Mouse (Mus musculus) neural tube, embryonic 10.5 days (tissue): ENCODE data around the gene Rbms1.

ENCODE experiments used
- DNase-seq: peaks from one replicate; pipeline ENCODE4 v3.0.0-alpha.2; 2017; ENCODE audit warnings: low spot score; ENCODE audit errors: extremely low spot score

The Rbms1 gene

DNA sequence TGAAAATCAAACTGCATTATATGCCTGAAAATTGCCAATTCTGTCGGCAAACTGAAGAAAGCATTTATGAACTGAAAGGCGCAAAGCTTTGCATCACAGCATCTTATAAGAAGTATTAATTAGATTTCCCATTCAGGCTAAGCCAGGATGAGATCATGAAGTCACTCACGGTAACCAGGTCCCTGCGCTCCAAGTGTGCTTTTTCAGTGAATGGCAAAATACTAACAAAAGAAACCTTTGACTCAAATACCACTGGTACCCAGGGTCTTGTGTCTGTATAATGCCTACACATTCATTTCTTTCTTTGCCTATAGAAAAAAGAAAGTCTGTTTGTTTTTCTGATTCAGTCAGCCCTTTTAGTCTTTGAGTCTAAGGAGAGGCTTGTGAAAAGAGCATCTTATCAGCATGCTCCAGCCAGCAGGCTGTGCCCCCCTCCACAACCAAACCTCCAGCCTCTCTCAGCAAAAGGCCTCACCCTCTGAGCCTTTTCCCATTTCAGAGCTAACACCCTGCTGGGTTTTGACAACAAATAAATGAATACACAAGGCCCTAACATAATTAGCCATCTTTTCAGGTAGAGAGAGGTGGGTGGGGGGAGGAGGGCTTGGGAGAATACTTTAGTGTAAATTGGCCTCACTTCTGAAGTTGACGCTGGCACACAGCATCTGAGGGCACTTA, 83.7 kb downstream of the Rbms1 start:
- no peak for DNase-seq

- DNase-seq = no peak
Observed at GRCm38 (mm10) chr2:60877543-60878386, 85.2 kb downstream of the Rbms1 start.

GRCm38 (mm10) chr2:60876891-60877290, 86.1 kb downstream of the Rbms1 start:
- DNase-seq = no peak

DNA sequence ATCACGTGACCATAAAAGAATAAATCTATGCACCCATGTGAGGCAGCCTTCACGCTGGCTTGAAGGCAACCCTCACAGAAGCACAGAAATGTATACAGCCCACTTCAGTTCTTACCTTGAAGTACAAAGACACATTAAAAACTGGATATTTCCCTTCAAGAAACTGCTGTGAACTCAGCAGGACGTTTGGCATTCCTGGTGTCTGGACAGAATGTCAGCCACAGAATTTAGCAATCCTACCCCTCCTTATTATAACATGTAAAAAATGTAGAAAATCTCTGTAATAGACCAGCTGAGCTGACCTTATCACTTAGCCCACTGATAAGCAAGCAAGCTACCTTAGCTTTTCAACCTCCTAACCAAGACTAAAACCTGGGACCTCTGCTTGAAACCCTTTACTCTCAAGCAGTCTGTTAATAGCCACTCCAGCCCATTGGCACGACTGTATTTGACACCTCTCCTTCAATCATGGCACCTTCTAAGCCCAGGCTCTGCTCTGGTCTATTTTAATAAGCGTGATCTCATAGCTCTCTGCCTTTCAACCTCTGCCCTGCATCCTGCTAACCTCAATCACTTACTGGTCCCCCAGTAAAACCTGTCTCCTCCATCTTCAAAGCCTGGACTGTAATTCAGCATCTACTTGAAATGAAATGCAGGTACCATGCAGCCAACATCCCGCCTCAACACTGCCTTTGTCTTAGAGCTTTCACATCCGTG, 90.7 kb downstream of the Rbms1 start:
- DNase-seq = no peak

DNA sequence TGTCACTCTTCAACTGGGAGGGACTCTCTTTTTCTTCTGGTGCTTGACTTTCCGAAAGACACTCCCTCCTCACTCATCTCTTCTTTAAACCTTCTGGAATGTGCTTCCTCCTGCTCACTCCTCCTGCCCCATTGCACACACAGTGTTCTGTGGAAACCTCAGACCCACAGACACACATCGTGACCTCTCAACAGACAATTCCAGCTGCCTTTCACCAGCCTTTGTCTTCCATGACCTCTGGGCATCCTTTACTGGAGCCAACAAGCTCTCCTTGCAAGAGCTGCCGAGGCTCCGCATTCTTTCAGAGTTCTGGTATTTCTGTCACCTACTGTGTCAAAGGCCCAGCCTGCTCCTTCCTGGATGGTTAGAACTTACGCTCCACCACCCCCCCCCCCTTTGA, 92.0 kb downstream of the Rbms1 start:
- DNase-seq = peak; percentile 28

- peak; percentile 25 for DNase-seq
Observed at GRCm38 (mm10) chr2:60870450-60870849, 92.5 kb downstream of the Rbms1 start.

GRCm38 (mm10) chr2:60869001-60869743, 93.8 kb downstream of the Rbms1 start:
- DNase-seq = no peak

GRCm38 (mm10) chr2:60868060-60868662, 94.8 kb downstream of the Rbms1 start:
- no peak for DNase-seq

DNA sequence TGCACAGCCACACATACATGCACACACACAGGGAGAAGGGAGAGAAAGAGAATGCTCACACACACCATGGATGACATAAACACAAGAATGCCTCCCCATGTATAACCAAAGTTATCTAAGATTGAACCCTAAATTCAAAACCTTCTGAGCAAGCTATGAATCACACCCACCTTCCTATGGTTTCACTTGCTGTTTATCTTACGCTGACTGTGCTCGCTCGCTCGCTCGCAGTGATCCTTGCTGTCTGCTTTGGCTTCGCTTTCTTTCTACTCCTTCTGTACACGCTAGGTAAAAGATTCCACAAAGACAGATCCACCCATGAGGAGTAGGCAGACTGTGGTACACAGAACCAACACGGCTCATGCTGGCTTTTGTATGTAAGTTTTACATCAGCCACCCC, 95.7 kb downstream of the Rbms1 start:
- DNase-seq = no peak

DNA sequence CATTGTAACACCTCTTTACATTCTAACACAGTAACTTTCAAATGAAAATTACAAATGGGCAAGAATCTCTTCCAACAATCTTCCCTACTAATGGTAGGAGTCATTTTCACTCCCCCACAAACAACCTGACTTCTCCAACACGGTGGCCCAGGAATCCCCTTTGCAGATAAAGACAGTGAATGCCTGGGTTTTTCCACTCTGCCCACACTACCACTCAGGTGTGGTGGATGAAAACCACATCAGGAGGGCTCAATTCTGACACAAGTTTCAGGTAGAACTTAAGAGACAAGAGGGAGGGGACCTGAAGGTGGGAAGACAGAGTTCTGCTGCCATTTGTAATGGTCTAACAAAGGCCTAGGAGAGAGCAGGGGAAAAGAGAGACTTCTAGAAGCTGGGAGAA, 97.1 kb downstream of the Rbms1 start:
- no peak for DNase-seq

GRCm38 (mm10) chr2:60864977-60865376, 98.0 kb downstream of the Rbms1 start:
- DNase-seq = no peak

DNA sequence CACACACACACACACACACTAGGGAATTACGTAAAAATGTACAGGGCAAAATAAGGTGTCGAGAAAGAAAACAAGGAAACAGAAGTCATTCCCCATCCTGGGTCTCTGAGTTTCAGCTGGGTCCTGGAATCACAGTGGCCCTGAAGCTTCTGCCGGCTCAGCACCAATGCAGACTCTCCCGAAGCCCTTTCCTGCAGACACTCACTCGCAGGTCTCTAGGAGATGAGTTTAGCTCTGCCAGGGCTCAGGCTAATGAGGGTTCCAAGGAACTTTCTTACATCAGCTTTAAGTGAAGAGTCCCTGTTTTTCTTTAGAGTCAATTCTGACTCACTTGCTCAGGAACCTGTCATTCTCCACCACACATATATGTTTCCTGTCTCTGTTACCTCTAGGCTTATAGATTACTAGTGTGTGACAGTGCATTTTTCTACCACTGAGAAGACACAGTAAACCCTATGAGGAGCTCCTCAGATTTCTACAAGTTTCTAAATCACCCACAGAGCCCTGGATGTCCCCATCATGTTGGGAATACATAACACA, 98.7 kb downstream of the Rbms1 start:
- no peak for DNase-seq

GRCm38 (mm10) chr2:60863827-60864226, 99.2 kb downstream of the Rbms1 start:
- no peak for DNase-seq

GRCm38 (mm10) chr2:60862913-60863711, 99.9 kb downstream of the Rbms1 start:
- no peak for DNase-seq

DNA sequence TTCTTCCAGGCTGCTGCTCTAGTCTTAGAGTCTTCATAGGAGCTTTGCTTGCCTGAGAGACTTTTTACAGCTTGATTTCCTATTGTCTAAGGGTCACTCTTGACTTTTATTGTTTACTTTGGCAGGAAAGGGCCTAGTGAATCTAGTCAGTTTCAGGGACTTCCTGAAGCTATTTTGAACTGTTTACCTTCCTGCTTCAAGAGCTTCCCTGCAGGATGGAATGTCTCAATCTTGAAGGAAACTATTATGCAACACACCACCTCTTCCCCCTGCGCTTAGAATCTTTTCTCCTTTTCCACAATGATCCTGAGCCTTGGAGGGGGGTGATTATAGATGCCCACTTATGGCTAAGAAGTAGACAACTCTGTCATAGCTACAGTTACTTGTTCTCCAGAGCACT, 104.9 kb downstream of the Rbms1 start:
- no peak for DNase-seq

GRCm38 (mm10) chr2:60856097-60856496, 106.9 kb downstream of the Rbms1 start:
- DNase-seq = no peak

DNA sequence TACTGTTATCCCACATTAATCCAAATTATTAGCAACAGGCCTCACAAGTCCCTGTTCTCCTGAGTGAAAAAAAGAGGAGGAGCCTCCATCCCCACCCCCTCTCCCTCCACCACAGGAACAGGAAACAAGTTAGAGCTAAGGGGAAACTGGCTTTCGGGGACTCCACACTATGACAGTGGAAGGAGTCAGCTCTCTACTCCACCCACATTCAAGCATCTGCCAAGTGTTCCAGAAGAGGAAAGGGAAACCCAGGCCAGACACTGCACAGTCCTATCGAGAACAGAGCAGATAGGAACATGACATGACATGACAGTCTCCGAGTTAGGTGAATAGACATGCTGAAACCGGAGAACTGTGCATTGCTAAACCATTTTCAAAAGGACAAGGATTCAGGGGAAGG, 108.0 kb downstream of the Rbms1 start:
- DNase-seq = no peak

DNA sequence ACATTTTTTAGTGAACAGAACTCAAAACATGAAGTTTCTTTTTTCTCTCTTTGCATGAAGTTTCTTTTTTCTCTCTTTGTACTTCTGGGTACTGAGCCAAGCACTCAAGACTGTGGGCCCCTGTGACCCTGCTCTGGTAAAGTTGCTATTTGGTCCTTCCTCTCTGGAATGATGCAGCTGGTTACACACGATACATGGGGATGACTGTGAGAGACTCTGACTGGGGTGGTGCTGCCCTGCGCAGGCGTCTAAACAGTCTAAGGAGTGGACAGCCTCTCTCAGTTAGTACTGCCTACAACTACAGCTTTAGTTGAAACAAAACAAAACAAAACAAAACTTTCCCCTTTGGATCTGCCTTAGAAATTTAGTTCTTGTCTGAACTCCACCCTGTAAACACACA, 111.1 kb downstream of the Rbms1 start:
- DNase-seq = no peak

GRCm38 (mm10) chr2:60851057-60851718, 111.8 kb downstream of the Rbms1 start:
- no peak for DNase-seq
